Mouse (Mus musculus) retina, embryonic 14.5 days (tissue): ENCODE results near the gene Stk39.
A peak's percentile ranks its signal among the peaks of the same experiment; 100 is the strongest.

Experiments
- DNase-seq: peaks from one replicate; pipeline ENCODE4 v3.0.0-alpha.2; 2015; ENCODE audit warnings: low spot score

The Stk39 gene

DNA sequence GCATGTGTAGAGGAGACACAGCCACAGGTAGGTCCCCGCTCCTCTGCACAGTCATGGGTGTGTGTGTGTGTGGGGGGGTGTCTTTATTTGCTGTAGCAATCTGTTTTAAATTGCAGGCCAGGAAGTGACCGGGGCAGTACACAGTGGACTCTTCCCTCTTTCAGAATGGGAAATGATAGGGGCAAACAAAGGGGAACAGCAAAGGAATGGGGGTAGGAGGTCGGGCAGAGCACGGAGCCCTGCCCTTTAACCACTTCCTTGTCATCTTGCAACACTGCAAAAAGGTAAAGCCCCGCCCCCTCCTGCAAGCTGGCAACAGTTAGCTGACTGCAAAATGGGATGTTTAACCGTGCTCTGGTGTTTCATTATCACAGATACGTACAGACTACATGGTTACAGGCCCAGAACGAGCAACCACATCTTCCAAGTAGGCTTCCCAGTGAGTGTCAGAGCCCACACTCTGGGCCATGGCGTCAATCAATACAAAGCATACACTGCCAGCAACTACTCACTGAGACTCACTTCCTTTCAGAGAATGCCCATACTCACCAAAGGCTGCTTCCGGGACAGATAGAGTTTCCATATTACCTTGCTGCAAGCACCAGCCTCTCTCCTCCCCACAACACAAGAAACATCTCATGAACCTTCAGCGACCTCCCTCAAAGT, 89.5 kb downstream of the Stk39 start:
- no peak for DNase-seq

DNA sequence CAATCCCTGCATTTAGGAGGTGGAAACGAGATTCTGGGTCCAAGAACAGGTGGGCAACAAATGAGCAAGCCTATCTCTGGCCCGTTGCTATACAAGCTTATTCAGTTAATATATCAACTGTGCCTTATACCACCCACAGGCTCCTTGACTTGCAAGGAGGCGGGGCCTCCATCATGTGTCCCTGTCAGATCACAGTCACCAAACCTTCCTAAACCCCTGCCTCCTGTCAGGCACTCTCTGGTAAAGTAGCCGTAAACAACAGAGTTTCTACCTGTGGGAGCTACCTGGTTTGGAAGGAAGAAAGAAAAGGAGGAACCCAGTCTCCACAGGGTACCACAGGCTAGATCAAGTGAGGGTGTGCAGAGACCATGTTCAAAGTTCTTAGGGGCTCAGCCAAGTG, 90.2 kb downstream of the Stk39 start:
- DNase-seq = no peak

GRCm38 (mm10) chr2:68381205-68381604, 90.9 kb downstream of the Stk39 start:
- no peak for DNase-seq

DNA sequence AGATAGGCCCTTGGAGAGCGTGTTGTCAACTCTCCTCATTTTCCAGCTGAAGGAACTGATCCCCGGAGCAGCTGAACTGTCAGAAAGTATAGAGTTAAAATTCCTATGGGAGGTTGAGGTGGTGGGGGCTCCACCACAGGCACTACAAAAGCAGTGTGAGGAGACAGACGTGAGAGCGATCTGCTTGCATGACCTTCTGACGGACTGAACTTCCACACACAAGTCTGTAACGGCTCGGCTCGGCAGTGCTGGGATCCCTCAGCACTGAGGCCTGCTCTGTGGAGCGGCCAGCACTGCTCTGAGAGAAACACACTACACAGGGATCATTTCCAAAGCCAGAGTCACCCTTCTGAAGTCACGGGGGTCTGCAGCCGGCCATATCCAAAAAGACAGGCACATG, 92.4 kb downstream of the Stk39 start:
- DNase-seq = peak; percentile 43

DNA sequence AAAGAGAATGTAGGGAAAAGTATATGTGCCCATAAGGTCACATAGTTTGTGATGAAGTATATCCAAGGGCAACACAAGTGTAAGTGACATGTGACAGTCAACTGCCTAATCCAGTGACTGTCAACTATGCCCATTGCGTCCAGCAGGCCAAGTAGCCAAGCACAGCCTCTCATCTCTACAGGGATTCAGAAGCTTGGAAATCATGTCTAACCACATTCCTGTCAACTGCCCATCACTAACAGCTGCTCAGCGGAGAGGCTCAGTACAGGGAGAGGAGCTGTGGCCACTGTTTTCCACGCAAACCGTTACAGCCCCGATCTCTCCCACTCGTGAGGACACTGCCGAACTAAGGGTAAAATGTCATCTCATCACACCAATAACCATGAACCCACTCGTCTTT, 93.7 kb downstream of the Stk39 start:
- peak; percentile 47 for DNase-seq

DNA sequence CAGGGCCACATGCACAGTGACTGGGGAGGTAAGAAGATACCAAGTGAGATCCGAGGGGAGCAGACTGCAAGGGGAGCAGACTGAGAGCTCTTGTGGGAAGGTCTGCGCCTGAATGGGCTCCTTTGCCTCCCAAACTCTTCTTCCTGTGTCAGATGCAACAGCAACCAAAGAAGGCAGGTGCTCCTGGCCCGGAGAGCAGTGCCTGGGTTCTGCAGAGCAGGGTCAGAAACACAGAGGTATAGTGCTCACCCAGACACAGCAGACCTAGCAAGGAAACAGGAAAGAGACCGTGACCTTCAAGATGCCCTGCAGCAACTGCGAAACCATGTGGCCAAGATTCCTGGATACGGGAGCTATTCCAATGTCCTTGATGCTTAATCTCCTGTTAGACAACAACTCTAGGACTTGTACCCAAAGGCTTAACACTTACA, 94.8 kb downstream of the Stk39 start:
- no peak for DNase-seq

DNA sequence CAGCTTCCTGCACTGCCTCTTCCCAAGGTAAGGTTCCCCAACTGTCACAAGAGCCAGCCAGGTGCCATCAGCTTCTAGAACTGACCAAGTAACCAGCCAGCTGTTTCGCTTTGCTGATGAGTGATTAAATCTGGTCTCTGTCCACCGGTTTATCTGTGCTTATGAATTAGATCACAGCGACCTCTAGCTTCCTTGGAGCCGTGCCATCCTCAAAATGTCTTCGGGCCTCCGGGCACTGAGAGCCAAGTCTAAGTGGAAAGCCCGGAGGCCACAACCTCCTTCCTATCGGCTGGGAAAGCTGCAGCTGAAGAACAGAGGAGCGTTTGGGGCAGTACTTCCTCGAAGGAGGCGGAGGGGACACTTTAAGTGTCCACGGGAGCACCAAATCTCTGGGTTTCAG, 95.4 kb downstream of the Stk39 start:
- no peak for DNase-seq

DNA sequence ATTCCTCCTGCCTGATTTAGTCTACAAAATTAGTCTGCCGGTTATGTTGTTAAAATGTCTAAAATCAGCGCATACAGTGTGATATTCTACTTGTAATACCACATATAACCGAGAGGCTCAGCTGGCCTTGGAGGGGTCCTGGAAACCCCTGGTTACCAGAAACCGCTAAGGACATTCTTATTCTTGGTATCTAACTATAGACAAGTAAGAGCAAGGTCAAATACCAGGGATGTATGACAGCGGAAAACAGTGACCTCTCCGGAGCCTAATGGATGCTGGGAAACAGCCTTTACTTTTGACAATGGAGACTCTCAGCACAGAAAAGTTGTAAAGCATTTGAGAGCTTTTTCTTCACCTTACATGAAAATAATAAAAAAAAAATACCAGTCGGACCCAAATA, 97.9 kb downstream of the Stk39 start:
- no peak for DNase-seq

DNA sequence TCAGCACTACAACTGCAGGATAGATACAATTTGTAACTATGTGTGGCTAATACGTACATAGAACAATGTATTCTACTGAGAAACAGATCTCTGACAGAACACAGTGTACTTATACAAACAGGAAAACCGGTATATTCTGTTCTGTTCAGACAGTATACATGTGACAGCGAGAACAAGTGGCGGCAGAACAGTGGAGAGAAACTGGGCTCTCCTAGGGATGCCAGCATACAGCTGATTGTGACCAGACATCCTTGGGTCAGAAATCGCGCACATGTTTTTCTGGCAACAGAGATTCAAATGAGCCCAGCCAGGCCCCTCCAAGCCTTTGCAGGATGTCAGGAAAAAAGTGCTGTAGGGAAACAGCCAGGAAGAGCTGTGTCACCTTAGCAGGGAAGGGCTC, 100.2 kb downstream of the Stk39 start:
- no peak for DNase-seq

- DNase-seq = no peak
These were observed 101.7 kb downstream of the Stk39 start for GRCm38 (mm10) chr2:68370326-68370725.

GRCm38 (mm10) chr2:68369080-68369479, 103.0 kb downstream of the Stk39 start:
- no peak for DNase-seq

GRCm38 (mm10) chr2:68367944-68368343, 104.1 kb downstream of the Stk39 start:
- DNase-seq = no peak

DNA sequence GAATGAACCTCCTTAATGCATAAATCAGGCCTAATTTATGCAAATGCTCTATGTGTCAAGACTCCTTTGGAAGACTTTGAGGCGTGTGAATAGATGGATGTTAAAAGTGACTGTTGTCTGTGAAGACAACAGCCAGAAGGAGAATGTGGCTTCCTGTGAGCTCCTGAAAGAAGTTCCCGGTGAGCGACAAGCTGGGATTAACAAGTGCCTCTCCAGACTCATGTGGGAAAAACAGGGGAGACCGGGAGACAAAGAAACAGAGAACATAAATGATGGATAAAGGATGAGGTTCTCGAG, 105.2 kb downstream of the Stk39 start:
- no peak for DNase-seq

GRCm38 (mm10) chr2:68366091-68366896, 105.8 kb downstream of the Stk39 start:
- DNase-seq = no peak

DNA sequence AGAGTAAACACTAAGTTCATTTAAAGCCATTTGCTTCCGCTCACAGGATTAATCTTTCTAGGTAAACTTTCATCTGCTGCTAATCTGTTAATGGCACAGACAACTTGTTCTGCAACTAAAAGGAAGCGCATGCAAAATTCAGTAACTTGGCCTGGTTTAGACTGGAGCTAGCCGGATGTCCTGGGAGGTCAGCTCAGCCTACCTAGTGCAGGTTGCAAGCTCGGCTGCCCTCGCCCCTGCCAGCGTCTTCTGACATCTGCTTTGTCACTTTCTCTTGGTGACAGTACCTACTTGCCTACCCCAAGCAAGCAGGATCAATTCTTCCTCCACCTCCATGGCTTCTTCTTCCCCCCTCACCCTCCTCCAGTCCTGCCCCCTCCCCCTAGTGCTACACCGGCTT, 106.6 kb downstream of the Stk39 start:
- no peak for DNase-seq

DNA sequence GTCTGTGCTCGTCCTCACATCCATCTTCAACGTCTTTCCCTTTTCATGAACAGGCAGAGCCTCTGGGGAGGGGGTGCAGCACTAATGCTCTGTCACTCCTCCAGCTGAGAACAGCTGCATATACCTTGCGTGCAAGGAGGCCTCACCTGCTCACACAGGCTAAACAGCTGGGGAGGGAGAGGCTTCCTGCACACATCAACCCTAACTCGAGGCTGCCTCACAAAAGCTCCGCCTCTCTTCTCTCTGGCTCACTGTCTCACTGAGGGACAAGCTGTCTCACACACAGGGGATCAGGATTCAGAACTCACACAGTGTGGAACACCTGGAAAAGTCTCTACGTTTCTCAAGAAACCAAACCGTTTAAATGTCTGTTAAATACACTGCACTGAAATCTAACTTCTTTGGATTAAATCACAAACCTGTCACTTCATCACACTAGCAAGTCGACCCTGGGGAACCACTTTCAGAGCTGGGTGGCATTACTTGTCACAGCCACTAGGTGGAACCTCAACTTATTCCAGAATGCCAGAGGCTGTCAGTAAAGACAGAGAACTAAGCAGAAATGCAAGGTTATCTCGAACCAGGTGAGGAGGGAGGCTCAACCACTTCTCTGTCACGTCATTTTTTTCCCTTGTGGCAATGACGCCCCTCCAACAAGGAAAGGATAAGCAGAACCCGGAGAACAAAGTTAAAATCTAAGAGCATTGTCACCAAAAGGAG, 107.7 kb downstream of the Stk39 start:
- DNase-seq = peak; percentile 84

DNA sequence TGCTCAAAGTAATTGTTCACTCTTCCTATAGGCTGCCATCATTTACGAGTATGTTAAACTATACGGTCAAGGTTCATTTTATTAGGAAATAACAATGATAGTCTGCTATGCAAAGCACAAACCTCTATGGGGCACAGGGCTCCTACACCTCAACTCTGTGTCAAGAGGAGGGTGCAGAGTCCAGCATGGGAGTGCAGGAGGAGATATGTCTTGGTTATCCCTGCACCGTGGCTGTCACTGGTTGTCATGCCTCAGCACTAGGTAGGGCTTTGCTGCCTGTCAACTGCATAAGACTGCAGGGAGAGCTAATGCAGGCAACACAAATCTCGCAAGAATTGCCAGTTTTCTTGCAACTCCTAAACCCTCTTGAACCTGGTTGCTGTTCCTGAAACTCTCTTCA, 108.9 kb downstream of the Stk39 start:
- no peak for DNase-seq

GRCm38 (mm10) chr2:68361701-68362100, 110.4 kb downstream of the Stk39 start:
- no peak for DNase-seq

GRCm38 (mm10) chr2:68350621-68351020, 121.4 kb downstream of the Stk39 start:
- DNase-seq = peak; percentile 87

DNA sequence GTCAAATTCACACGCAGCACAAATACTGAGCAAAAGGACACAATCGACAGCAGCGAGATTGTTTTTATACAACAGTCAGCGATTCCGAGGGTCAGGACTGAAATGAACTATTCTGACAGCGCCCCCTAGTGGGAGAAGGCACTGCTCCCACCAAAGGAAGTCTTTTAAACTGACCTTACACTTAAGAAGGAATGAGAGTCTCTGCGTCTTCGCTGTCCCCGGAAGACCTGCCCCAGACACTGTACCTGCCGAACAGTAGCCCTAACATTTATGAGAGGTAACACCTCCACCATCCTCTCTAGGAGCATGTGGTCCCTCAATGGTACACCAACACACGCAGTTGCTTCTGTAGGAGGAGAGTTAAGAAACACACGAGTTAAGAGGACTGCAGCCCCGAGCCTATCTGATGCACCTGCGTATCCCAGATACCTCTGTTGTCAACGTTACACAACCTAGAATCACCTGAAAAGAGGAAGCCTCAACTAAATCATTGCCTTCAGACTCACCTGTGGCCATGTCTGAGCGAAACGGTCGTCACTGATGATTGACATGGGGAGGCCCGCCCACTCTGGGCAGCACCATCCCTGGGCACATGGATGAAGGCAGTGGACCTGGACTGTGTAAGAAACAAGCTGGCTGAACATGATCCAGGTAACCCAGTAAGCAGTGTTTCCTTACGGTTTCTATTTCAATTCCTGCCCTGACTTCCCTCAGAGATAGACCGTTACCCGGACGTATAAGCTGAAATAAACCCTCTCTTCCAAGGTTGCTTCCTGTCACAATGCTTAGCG, 122.3 kb downstream of the Stk39 start:
- DNase-seq = peak; percentile 95

DNA sequence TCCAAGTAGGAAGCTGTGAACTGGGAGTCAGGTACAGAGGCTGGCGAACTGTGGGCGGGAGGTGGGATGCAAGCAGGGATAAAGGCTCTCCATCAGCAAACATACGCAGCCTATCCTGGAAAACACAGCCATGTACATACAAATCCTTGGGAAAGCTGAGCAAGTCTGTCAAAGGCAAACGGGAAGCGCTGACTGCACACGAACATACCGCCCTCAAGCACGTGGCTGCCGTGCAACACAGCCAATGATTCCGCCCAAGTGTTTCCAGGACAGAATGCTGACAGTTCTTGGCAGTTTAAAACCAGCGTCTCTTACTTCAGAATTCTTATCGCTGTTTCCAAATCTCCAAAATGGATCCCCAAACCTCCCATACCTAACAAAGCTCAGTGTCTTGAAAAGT, 123.1 kb downstream of the Stk39 start:
- DNase-seq = no peak

- no peak for DNase-seq
These were observed 125.3 kb downstream of the Stk39 start for GRCm38 (mm10) chr2:68346606-68347237.
